Mouse (Mus musculus) Muller cell, postnatal 12 days (primary cell): ENCODE data around the gene Ndfip2.

ENCODE experiments used
- DNase-seq: peaks from one replicate; pipeline ENCODE4 v3.0.0-alpha.2; 2015; ENCODE audit errors: inconsistent ontology term

Ndfip2 gene

DNA sequence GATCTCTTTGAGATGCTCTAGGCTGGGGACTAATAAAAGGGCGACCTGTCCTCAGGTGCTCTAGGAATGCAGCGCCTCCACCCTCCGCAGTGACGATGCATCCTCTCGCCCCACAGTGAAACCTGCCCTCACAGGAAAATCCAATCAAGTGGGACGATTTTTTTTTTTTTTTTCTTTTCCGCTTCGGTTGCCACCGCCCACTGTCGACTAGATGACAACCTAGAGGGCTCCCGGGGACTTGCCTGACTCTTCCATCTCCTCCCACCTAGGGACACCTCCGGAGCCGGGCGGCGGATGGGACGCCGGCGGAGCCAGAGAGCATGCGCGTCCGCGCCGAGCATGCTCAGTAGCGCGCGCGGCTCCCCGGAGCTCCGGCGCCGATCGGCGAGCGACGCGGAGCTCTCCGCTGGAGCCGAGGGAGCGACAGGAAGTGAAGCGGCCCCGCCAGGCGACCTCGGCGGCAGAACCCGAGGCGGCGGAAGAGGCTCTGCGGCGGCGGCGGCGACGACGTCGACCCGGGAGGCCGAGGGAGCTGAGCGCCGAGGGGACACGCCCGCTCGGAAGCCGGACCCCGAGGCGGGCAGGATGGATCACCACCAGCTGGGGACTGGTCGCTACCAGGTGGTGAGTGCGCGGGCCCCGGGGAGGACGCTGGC lies at the start of gene Ndfip2:
Gene Ndfip2, plus strand, starts transcription at position 195 of the 656 bp plus-strand sequence.
- DNase-seq, result peak; percentile 92

GRCm38 (mm10) chr14:105219525-105220376 lies 38.6 kb upstream of the Ndfip2 start:
- peak; percentile 48 for DNase-seq

DNA sequence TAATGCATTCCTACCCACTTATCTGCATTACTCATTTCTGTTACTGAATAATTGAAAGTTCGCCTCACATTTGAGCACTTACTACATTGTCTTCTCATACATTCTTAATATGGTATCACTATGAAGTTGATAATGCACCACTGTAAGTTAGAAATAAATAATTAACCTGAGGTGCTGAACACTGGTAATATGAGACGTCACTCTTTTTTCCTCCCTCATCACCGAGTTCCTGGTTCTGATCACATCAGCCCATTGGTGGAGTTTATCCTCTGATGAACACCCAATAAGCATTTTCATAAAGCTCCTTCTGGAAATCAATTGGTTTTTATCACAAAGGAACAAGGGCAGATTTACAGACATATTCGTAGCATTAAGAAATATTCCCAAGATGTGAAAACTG lies 36.1 kb upstream of the Ndfip2 start:
- DNase-seq, result no peak

DNA sequence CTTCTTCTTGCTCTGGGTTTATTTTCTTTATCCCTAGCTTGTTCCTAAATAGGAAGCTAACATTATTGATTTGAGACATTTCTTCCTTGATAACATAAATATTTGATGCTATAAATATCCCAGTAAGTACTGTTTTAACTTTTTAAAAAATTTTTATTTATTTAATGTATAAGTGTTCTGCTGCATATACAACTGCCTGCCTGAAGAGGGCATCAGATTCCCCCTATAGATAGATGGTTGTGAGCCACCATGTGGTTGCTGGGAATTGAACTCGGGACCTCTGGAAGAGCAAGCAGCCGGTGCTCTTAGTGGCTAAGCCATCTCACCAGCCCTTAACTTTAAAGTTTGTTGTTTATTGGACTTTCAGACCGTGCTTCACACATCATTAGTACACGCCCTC lies 32.6 kb upstream of the Ndfip2 start:
- DNase-seq, result no peak

- DNase-seq, result peak; percentile 0
Observed at GRCm38 (mm10) chr14:105232421-105232820, 26.0 kb upstream of the Ndfip2 start.

DNA sequence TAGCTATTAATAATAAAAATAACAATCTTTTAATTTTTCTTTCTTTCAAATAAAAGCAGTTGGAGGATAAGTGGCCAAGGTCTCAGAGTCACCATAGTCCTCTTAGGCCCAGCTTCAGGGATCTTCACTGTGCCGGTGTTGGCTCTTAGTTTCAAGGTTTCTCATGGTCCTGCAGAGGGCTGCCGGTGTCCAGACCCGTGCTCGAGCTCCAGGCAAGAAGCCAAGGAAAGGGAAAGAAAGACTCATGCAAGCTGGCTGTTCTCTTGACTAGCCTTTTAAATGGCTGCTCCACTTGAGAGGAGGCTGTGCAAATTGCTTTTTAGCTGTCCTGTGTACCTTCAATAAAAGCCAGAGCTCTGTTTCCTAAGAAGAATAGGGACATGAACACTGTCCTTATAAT lies 21.8 kb upstream of the Ndfip2 start:
- DNase-seq, result no peak

DNA sequence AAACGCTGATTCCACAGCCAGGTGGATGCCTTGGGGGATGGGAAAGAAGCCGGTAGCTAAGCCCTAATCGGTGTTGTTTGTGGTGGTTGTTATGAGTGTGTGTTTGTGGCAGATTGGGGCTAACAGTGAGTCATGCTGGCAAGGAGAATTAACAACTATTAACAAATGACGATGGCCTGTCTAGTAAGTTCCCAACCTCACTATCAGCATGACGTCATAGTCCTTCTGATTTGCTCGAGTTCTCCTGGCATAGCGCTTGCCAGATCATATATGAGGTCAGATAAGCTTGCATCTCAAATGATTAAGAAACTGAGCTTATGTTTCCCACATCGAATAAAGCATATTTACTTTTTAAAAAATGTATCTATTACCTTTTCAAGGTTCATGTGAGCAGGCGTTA lies 20.6 kb upstream of the Ndfip2 start:
- DNase-seq, result no peak

GRCm38 (mm10) chr14:105238450-105239038 lies 19.8 kb upstream of the Ndfip2 start:
- no peak for DNase-seq

DNA sequence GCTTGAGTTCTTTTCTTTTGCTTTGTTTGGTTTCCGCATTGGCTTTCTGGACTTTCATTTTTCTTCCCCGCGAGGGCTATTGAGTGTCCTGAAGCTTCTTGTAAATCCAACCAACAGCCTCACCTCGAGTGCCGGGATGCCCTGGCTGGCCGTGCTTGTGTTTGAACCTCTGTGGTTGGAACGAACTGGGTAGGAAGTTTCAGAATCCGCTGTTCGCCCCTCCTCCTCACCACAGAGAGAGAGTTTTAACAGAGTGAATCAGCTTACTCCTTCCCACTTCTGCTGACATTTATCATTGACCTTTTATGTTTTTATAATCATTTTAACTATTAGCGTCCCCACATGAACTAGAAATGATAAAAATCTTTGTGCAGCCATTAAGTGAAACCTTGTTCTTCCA lies 18.3 kb upstream of the Ndfip2 start:
- DNase-seq, result no peak

GRCm38 (mm10) chr14:105243805-105244443 lies 14.4 kb upstream of the Ndfip2 start:
- DNase-seq, result no peak

DNA sequence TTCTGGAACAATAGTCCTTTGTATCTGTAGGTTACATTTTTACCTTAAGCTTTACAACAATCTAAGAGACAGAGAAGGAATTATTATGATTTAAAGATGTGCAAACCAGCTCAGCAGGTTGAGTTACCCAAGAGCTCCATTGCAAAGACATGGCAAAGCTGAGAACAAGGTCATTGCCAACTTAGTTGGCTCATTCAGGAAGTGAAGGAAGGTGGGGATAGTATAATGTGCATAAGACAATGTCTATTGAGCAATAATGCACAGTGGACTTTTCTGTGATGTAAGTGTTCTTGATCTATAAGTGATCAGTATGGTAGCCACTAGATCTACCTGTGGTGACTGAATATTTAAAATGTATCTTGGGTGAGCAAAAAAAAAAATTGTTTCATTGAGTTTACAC lies 7.3 kb upstream of the Ndfip2 start:
- DNase-seq, result no peak

- no peak for DNase-seq
Observed at GRCm38 (mm10) chr14:105253304-105253703, 5.1 kb upstream of the Ndfip2 start.

DNA sequence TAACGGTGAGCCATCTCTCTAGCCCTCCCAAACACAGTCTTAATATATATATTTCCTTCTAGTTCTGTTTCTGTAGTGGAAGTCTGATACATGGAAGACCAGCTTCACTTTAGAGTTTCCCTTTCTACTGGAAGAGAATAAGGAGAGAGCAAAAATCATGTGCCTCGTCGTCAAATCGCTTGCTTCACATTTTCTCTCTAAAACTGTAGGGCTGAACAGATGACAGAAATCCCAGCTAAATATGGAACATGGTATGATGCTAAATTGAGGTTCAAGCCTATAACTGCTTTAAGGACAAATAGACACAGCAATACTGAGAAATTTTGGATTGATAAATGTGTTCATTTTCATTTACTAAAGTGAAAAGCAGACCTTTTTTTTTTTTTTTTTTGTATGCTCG lies 4.0 kb upstream of the Ndfip2 start:
- DNase-seq, result no peak

DNA sequence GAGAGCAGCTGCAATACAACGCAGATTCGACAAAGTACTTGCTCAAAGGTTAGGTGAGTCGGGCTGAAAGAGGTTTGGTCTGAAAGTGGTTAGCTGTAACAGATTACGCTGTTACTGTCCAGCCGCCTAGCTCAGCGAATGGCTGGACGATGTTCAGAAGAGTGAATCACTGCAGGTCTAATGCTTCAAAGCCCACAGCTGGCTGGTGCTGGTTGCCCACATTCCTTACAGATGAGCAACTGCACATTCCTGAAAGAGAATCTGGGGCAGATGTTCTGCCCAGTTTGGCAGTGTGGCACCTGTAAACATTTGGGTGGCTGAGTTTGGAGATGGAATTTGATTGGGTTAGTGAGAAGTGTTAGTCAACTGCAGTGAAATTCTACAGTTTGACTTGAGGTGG lies 2.8 kb upstream of the Ndfip2 start:
- peak; percentile 45 for DNase-seq

DNA sequence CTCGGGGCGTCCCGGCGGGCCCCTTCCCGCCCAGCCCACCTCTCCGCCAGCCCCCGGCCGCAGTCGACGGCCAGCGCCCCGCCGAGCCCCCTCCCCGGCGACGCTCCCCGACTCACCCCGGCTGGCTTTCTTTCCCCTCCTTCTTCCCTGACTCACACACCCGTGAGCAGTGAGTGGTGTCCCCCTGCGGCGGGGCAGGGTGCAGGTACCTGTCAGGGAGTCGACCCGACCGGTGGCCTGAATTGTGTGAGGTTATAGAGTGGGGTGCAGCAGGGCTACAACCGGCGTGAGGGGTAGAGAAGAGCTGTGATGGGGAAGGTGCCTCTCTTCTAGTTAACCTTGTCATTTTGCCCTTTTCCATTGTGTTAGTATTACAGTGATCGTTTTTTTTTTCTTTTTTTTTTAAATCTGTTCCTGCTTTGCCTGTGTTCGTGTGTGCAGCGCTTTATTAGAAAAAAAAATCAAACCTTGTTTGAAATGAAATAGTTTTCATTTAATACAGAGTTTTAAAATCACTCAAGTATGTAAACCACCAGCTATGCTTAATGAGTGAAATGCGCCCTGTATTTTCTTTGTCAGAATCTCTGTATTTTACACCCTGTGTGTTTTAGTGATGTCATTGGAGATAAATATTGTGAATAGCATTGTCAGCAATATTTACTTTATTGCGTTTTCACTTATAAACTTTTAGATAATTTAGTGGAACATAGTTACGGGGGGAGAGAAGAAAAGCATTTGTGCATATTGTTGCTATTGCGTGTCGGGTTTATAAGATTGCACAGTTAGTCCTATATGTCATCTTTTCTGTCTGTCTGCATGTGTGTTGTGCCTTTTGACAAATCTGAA lies 885 bp downstream of the Ndfip2 start:
- peak; percentile 57 for DNase-seq

GRCm38 (mm10) chr14:105262923-105263322 lies 4.5 kb downstream of the Ndfip2 start:
- peak; percentile 81 for DNase-seq

DNA sequence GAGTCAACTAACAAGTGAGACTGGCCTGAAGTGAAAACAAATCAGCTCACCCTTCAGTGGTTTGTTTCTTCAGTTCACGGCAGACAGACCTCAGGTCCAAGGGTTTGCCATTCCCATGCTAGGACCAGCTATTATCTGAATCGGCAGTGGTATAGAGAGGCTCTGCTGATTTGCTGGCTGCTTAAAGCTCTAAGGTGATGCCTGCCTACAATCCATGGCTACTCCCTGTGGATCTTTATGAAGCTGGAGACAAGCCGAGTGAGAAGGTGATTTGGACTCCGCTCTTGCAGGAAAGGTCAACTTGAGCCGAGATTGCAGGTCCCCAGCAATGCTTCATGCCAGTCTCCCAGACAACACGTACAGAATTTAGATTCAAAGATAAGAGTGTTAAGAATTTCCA lies 8.7 kb downstream of the Ndfip2 start:
- no peak for DNase-seq

DNA sequence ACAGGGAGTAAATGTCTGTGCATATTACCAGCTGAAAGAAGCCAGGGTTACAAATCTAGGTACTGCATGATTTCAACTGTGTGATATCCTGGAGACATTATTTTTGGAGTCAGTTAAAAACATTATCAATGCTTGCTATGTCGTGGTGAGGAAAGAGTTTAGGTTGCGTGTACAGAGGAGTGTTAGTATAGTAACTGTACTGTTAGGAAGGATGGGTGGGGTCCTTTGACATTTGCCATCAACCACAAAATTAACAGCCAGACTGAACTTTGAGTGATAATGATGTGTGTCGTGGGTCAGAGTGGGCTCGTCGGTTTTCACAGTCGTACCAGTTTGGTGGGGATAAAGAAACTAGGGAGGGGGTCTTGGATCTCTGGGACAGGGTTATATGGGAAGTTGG lies 13.7 kb downstream of the Ndfip2 start:
- no peak for DNase-seq

DNA sequence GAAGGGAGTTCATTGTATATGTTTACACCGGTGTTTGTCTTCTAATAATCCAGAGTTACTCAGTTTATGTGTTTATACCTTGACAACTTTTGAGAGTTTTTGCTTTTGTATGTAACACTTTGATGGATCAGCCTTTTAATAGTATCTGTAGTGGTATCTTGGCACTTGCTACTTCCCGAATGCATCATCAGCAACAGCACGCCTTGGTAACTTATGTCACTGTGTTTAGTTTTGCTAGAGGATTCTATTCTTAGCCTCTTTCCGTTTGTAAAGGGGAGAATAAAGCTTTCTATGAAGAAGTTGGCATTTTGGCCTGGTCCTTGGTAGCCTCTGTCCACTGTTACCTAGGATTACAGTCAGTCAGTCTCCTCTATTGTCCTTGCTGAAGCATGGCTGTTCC lies 14.2 kb downstream of the Ndfip2 start:
- no peak for DNase-seq

DNA sequence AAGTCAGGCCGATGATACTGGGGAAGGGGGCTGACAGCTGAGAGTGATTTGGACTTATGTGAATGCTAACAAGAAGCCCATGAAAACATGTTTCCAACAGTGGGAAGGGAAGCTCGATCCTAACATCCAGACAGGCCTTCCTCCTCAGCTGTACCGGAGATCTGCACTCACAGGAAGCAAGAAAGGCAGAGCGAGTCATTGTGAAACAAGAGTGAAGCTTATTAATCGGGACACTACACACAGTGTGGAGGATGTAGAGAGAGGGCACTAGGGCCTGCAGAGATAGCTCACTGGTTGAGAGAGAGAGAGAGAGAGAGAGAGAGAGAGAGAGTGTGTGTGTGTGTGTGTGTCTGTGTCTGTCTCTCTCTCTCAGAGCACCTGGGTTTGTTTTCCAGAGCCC lies 16.8 kb downstream of the Ndfip2 start:
- DNase-seq, result peak; percentile 6

DNA sequence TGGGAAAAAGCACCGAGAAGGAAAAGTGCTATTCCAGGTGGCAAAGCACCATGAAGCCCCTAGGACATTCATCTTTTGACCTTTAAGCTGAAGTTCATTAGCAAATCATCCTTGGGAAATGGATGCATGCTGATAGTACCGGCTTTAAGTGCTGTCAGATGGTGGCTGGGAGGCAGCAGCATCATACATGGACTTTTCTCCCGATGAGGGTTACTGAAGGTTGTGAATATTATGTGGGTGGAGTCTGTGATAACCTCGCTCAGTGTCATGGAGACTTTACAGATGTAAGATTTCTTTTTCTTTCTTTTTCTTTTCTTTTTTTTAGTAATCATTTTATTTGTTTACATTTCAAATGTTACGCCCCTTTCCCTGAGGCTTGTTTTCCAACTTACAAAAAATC lies 18.9 kb downstream of the Ndfip2 start:
- no peak for DNase-seq
